Mouse (Mus musculus): ENCODE results near the gene Satb2.

The Satb2 gene

DNA sequence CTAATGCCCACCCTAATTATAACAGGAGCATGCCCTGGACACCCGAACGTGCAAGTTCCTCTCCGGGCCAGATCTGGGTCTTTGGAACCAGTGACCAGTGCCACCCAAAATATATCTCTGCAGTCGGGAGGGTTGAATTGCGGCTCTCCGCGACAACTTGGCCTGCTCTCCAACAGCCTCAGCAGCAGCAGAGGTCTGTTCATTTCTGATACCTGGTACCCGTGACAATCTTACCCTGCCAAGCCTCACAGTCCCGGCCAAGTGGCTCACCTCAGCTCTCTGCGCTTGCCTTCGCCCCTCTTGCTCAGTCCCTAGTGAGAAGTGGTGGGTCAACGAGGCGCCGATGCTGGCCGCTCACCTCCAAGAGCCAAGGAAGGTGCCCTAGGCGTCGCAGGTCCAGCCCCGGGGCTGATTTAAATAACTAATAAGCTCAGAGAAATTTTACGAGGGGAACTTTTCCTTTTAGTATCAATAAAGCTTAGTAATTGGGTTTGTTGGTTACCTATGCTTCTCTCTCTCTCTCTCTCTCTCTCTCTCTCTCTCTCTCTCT, at the start of gene Satb2:
TSS of gene Satb2 (minus strand) at position 500 of the 550 bp plus-strand sequence.
- no peak for DNase-seq (ENCODE audit: low spot score in 2 of 2)

DNA sequence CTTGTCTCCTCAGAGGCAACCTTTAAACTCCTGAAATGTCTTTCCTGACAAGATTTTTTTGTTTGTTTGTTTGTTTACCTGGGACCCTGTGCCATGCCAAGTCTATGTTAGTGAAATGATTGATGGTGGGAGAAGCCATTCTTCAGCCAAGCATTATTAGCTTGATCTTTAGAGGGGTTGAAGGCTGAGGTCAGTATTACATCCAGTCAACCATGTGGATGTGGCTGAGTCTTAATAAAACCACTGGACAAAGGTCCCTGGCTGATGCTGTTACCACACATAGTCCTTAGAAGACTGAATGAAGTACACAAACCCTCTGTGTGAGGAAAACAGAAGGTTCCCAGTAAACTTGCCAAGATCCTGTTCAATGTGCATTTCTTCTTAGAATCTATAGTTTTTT, 40.5 kb upstream of the Satb2 start:
- no peak for DNase-seq (ENCODE audit: low spot score in 2 of 2)

DNA sequence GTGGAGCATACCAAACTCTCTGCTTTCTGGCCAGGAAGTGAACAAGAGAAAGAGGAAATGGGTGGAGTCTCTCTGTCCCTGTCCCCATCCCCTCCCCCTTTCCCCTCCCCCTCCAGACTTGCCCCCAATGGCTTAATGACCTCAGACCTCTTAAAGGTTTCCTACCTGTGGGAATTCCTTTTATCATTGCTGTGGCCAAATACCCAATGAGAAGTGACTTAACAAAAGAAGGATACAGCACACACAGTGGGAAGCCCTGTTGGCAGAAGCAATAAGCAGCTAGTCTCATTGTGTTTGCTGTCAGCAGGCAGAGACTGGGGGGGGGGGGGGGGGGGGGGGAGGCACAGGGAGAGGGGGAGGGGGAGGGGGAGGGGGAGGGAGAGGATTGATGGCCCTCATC, 35.4 kb upstream of the Satb2 start:
- no peak for DNase-seq (ENCODE audit: low spot score in 2 of 2)

DNA sequence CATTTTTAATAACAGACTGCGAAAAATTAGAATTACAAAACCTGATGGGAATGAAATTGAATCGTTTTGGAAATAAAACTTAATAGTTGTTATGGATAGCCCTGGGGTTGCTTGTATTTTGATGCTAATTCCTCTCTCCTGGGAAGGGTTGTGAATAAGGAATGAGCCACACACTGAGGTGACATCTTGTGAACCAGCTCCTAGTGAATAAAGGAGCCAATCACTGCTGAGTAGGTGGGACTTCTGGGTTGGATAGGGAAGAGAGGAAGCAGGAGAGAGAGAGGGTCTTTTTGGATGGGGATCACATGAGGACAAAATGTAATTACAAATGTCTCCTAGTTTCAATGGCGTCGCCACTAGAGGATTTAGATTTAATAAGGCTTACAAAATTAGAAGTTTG, 30.7 kb upstream of the Satb2 start:
- DNase-seq (ENCODE audit: low spot score in 2 of 2): no peak

DNA sequence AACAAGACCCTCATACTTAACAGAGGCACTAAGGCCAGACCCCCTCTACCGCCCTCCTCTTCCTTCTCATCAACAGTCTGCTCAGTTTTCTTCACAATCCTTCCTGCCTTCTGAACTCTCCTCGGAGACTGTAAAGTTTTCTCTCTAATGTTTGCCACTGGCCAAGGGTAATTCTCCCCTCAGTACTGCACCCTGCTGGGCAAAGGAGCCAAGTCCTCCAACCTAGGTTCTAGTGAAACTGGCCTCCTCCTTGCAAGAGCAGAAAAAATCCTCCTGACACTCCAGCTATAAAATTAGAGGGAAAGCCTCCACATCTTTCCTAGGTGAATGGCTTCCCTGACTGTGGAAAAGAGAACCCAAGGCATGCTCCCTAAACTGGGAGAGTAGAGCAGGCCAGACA, 16.6 kb upstream of the Satb2 start:
- DNase-seq (ENCODE audit: low spot score in 2 of 2): no peak

DNA sequence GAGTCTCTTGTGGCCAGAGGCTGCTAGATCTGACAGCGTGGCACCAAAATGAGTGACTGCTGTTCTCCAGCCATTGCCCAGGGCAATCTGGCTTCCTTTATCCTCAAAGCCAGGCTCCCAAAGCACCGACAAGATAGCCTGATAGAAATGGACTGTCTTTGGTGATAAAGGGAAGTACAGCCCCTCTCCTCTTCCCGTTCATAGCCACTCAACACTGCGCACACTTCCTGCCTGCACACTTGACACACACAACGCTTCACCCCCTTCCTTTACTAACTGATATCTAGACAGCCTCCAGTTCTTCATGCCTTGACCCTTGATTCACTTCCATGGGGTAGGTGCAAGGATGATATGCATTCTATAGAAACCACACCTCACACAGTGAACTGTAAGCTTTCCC, 13.9 kb upstream of the Satb2 start:
- DNase-seq (ENCODE audit: low spot score in 2 of 2): no peak

DNA sequence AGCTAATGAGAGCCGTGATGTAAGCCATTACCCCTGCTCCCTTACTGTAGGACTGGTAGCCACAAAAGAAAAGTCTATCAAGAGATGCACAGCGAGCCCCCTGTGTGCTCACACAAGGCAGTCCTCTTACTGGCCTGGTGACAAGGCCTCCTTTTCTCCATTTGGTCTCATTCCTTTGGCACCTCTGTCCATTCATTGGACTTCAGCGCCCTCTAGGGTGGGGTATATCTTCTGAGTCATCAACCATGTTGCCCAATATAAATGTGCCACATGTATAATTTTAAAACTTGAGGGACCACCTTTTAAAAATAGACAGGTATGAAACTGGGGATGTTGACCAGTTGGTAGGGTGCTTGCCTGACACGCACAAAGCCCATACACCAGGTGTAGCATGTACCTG, 13.2 kb upstream of the Satb2 start:
- no peak for DNase-seq (ENCODE audit: low spot score in 2 of 2)

DNA sequence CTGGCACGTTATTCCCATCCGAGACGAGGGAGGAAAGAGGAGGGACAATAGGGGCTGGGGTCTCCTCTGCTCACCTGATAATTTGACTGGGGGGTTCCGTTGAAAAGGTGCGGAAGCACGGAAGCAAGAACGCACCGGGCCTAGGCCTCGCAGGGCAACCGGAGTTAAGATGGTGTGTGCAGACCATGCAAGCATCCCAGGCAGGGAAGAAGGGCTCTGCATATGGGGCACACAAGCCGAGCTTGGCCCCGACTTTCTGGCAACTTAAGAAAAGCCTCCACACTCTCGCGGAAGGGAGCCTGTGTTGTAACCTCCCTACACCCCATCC, 6.0 kb upstream of the Satb2 start:
- DNase-seq (ENCODE audit: low spot score in 2 of 2): no peak

DNA sequence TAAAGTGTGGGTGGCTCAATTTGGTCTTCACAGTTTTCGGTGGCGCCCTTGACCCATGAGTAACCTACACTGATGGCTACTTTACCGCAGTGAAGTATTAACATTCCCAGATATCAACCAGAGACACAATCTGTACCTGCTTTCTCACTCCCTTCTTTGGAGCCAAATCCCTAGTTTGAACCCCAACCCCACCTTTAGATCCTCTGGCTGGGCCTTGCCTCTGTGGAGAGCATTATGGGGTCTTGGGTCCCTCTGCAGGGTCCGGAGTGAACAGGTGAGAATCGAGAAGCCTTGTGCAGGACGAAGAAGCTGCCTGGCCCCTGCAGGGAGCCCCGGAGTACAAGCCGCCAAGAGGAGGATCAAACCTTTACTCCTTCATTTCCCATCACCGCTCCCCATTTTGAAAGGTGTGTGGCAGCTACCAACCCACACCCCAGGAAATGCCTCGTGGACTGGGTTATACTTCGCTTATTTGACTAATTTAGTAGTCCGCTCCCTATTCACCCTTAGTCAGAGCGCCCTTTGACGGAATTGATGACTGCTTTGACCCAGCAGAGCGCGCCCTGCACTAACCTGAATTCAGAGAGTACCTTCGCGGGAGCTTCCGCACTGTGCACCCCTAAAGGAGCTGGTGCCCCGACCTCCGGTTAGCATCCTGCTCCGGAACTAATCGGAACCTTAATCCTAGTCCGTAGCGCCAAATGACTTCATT, 5.5 kb upstream of the Satb2 start:
- DNase-seq (ENCODE audit: low spot score in 2 of 2): no peak

DNA sequence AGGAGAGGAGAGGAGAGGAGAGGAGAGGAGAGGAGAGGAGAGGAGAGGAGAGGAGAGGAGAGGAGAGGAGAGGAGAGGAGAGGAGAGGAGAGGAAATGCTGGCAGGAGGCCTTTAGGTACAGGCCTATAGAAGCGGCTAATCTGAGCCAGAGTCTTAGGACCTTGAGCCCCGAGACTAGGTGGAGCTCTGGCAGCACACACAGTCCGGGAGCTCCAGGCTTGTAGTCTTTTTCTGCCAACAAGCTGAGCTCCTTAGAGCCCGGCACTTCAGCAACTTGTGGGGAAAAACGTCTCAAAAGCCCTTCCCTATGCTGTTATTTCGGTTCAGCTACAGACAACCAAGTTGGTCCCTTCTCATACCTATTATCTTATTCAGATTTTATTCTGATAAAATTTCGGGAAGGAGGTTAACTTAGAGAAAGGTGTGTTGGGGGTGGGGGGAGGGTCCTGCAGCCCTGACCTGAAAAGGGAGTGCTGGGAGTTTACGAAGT, 4.7 kb upstream of the Satb2 start:
- no peak for DNase-seq (ENCODE audit: low spot score in 2 of 2)

DNA sequence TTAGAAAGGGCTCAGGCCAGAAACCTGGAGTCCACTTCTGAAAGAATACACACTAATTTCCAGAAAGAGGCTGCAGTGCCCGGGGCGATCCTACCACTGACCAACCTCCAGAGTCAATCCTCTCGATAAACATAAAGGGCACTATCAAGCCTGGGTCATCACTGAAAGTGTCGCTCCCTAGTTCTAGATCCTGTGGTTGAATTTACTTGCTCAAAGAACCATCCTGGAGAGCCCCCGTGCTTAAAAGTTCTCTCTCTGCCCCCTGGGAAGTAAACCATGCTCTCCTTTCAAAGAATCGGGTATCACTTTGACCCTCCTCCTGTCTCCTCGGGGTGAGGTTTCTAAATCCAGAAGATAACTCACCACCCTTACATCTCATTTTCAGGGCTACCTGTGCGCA, 4.2 kb upstream of the Satb2 start:
- DNase-seq (ENCODE audit: low spot score in 2 of 2): no peak

DNA sequence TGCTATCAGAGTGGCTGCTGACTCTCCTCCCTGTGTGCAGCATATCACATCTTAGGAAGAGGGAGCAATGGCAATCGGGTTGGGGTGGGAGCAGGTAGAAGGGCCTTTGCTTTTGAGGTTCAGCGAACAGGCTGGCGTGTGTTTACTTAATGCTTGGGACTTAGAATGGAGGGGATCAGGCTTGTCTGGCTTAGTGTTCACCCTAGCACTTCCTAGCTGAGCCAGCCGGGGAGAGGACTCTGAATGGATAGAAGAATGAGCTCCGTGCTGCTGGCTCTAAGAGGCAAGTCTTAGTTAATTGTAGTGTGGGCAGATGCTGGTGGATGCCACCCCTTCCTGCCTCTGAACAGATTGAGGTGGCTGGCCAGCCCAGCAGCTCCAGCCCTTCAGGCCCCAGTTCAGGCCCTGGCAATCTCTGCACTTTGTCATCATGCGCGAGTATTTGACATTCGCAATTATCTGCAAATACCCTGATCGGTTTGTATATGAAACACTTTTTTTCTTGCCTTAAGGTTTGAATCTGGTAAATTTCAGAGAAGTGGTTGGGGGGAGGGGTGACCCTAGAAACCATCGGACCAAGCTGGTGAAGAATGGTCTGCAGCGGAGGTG, 3.6 kb upstream of the Satb2 start:
- no peak for DNase-seq (ENCODE audit: low spot score in 2 of 2)

DNA sequence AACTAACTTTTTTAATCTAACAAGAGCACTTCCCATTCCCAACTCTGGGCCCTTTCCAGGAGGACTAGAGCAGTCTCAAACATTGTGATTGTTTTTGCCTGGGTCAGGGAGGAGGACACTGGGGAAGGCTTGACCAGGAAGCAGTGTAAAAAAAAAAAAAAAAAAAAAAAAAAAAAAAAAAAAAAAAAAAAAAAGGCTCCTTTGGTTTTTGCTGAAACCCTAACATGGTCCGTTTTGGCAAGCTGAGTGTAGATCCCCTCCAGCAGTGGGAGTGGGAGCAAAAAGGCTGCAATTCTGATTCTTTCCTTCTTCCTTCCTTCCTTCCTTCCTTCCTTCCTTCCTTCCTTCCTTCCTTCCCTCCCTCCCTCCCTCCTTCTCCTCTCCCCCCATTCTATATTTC, 3.1 kb upstream of the Satb2 start:
- no peak for DNase-seq (ENCODE audit: low spot score in 2 of 2)

DNA sequence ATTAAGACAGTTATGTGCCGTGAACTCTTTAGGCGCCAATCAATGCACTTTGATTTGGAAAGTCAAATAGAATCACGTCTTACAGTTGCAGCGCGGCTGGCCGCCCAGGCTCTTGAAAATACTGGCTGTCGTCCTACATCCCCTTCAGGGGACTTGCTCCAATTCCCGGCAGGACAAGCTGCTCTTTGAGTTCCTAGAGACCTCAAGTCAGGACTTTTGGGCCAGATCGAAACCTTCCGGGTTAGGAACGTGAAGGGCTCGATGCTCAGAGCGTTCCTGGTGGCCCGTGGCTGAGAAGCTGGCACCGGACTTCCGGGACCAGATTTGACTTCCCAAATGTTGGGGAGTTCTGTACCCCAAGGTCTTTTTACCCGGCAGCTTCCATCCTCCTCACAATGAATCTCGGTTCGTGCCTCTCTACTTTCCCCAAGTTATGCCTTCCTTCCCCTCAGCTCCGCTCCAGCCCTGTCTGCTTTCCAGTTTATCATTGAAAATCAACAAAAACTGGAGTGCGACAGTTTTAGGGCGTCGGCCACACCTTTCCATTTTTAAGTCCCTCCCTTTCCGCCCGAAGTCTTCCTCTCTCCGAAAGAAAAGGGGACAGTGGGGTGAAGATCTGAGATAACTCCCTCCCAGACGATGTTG, 2.3 kb upstream of the Satb2 start:
- no peak for DNase-seq (ENCODE audit: low spot score in 2 of 2)

DNA sequence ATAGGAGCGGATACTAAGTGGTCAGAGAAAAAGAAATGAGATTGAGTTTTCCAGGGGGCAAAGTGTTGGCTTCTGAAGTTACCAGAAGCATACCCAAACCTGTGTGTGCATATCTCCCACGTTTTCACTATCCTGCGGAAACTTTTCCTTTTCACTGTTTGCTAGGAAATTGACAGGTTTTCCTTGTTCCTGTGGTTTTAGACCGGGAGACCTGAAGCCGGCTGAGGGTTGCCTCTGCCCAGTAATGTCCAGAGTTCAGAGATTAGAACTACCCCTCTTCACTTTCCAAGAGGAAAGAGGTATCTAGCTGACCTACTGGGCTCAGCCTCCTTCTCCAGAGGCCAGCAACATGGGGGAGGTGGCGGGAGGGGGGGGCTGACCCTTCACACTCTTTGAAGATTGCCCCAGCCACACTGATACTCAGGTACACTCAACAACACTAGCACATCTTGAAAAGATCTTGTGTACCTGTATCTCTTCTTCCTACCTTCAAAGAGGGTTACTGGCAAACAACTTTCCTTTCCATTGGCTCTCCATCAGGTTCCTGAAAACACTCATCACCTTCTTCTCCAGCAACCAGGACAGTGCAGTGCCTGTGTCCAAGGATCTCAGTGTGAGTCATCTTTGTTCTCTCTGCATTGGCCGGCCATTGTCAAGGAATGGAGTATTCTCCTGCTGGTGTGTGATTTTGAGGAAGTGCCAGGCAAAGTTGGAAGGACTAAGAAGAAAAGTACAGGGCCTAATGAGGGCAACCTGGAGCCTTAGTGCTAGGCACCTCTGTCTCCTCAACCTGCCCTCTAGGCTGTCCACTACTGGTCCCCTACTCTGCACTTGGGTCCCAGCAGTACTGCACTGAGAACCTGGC, 1.3 kb upstream of the Satb2 start:
- no peak for DNase-seq (ENCODE audit: low spot score in 2 of 2)

DNA sequence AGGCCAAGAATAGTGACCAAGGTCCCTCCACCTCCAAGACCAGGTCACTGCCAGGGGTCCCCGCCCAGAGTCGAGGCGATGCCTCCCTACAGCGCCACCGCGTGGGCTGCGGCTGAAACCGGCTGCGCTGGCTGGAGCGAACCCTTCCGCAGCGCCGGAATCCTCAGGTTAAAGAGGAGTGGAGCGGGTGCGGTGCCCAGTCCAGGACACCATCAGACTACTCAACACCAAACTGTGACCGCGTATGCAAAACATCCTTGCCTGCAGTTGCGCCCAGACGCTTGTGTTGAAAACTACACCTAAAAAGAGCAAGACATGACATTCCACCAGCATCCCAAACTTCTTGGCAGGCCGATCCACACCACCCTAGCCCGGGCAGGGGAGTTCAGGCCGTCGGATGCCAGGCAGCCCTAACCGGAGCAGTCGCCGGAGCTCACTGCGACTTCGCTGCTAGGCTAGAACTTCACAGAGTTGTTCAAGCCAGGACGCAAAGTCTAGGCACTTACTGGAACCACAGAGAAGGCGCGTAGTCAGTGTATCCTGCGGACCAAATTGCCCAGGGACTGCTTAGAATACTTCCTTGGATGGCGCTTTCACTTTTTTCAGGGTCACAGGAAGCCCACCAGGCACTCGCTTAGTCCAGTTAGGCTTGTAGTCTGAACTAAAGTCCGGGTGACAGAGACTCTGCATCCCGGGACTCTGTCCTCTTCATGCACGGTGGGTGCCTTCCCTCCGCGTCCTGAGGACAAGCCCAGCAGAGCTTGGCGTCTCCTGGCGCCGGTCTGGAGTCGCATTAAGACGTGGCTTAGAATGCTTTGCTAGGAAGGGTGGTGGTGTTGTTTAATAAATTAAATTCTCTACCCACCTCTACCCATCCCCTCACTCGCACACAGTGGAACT, 999 bp downstream of the Satb2 start:
- DNase-seq (ENCODE audit: low spot score in 2 of 2): peak; percentile 43 to 64

DNA sequence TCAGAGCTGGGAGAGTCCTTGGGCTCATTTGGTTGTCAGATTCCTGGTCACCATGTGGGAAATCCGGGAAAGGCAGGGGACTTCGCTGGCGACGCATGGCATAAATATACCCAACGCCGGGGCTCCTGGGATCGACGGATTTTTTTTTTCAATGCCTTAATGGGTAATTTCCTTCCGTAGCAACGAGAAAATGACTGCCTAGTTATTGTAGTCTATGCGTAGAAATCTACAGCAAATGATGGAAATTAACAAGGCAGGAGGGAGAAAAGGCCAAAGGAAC, 1.7 kb downstream of the Satb2 start:
- DNase-seq (ENCODE audit: low spot score in 2 of 2): no peak

DNA sequence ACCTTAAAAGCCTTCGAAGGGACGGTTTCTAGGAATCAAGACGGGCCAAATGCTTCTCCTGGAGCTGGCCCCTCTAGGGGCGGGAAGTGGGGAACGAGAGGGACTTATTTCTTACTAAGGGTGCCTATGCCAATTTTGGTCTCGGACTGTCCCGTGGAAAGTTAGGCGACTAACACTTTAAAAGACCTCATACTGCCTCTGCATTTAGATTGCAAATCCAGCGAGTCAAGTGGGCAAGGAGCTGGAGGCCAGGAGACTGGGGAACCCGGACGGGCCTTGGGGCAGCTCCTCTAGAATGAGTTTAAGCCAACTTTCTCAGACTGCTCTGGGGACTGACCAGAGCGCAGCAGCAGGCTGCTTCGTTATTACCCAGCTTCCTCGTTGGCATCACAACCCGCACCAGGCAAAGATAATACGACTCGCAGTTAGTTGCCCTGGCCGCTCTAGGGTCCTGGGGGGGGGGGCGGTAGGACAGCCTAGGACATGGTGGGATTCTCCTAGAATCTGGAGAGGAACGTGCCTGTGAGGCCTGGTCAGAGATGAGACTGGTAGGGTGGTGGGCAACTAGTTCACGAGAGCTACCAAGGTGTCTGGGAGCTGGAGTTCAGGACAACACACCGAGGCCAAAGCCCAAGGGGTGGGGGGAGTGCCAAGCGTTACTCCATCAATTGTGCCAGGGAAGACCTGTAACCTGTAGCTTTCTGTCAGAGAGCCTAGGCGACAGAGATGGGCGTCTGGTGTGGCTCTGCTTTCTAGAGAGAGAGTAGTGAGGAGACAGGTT, 2.2 kb downstream of the Satb2 start:
- no peak for DNase-seq (ENCODE audit: low spot score in 2 of 2)

DNA sequence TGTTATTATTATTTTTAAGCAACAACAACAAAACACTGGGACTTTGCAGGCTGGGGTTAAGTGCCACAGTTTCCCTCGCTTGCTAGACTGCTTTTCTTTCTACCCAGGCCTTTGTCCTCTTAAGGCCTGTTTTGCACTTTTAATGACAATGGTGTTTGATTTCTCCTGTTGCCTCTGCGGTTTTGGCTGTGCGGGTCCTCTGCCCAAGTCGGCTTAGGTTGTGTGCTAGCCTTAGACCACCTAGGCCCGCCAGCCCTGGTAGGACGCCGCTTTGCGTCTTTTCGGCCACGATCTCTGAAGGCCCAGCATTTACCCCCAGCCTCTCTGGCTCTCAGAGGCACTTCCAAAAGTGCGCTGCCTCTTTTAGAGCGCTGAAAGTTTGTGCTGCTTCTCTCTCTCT, 2.9 kb downstream of the Satb2 start:
- DNase-seq (ENCODE audit: low spot score in 2 of 2): no peak

DNA sequence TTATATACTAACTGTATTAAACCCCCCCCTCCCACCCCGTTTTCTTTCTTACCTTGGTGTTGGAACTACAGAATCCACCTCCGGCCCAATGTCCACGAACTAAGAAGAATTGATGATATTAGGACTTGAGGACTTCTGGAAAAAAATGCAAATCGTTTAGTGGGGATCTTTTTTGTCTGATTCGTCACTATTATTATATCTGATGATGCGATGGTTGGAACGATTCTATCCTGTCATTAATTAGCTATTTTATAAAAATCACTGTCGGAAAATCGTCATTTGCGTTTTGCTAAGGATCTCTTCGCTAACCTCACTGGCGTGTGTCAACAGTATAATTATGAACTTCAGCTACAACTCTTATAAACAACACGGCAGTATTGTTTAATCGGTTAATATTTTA, 4.3 kb downstream of the Satb2 start:
- no peak for DNase-seq (ENCODE audit: low spot score in 2 of 2)

DNA sequence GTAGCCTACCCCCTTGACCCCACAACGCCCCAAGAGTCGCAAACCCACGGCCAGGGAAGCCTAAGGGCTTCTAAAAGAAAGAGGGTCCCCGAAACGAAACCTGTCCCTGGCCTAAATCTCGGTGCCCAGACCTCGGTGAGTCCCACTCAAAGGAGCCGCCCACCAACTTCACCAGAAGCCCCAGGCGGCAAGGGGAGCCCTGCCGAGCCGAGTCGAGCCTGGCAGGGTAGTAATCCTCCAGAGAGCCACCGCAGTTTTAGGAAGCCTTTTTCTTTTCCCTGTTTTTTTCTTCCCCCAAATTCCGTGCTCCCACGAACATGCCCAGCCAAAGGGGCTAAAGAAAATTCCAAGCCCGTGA, 4.9 kb downstream of the Satb2 start:
- no peak for DNase-seq (ENCODE audit: low spot score in 2 of 2)
